Mouse (Mus musculus) embryonic facial prominence, embryonic 13.5 days (tissue): ENCODE data around the gene F9. TPM values are rescaled to one million over a fixed set of nuclear protein-coding genes. Genes with fewer than 3 reads are reported as not detected.
"Not testable (repeated sequence)": the region's sequence is repeated elsewhere in the genome, so short reads cannot be mapped to it uniquely, and the experiment has no call there.

Experiments used
- ATAC-seq: fragments of 200-750 bp; cut with Nextera tagmentation; 2 replicates; pipeline ENCODE4 v1.8.0; 2017; ENCODE audit warnings: low read depth; ENCODE audit not compliant: insufficient number of reproducible peaks, insufficient read depth, low FRiP score, low TSS enrichment
- H3K27ac ChIP-seq: fragments of 300-500 bp; sonication (generic); 2 replicates; pipeline ENCODE4 v1.5.1; 2015; ENCODE audit warnings: moderate library complexity, mild to moderate bottlenecking, inconsistent platforms
- H3K27me3 ChIP-seq: fragments of 300-500 bp; sonication (generic); 2 replicates; pipeline ENCODE4 v1.6.1; 2015; ENCODE audit warnings: mild to moderate bottlenecking, inconsistent platforms
- H3K36me3 ChIP-seq: fragments of 300-500 bp; sonication (generic); 2 replicates; pipeline ENCODE4 v1.6.1; 2015; ENCODE audit warnings: mild to moderate bottlenecking, inconsistent platforms
- H3K4me1 ChIP-seq: fragments of 300-500 bp; sonication (generic); 2 replicates; pipeline ENCODE4 v1.6.1; 2015; ENCODE audit warnings: inconsistent platforms
- H3K4me2 ChIP-seq: fragments of 300-500 bp; sonication (generic); 2 replicates; pipeline ENCODE4 v1.6.1; 2015; ENCODE audit warnings: moderate library complexity, mild to moderate bottlenecking, inconsistent platforms
- H3K4me3 ChIP-seq: fragments of 300-500 bp; sonication (generic); 2 replicates; pipeline ENCODE4 v1.5.1; 2015; ENCODE audit warnings: mild to moderate bottlenecking, inconsistent platforms
- H3K9ac ChIP-seq: fragments of 300-500 bp; sonication (generic); 2 replicates; pipeline ENCODE4 v1.6.1; 2015; ENCODE audit warnings: mild to moderate bottlenecking, inconsistent platforms
- H3K9me3 ChIP-seq: fragments of 300-500 bp; sonication (generic); 2 replicates; pipeline ENCODE4 v1.6.1; 2016; ENCODE audit warnings: inconsistent platforms
- WGBS: fragments of 180-500 bp; shearing (Covaris S2); methylation state at CpG from one replicate; pipeline ENCODE4 v1.1.7; 2015; ENCODE audit warnings: mixed read lengths; 5-methylcytosine and 5-hydroxymethylcytosine counted together
- polyA plus RNA-seq: library from polyadenylated mRNA; unstranded; fragments of >200 nt; fragmentation: Nextera tagmentation; extraction: Ambion mirVana; gene quantifications from 2 replicates; pipeline ENCODE4 v1.2.1, GENCODE M21; 2015

Gene F9
- not detected in 2 replicates for polyA plus RNA-seq

DNA sequence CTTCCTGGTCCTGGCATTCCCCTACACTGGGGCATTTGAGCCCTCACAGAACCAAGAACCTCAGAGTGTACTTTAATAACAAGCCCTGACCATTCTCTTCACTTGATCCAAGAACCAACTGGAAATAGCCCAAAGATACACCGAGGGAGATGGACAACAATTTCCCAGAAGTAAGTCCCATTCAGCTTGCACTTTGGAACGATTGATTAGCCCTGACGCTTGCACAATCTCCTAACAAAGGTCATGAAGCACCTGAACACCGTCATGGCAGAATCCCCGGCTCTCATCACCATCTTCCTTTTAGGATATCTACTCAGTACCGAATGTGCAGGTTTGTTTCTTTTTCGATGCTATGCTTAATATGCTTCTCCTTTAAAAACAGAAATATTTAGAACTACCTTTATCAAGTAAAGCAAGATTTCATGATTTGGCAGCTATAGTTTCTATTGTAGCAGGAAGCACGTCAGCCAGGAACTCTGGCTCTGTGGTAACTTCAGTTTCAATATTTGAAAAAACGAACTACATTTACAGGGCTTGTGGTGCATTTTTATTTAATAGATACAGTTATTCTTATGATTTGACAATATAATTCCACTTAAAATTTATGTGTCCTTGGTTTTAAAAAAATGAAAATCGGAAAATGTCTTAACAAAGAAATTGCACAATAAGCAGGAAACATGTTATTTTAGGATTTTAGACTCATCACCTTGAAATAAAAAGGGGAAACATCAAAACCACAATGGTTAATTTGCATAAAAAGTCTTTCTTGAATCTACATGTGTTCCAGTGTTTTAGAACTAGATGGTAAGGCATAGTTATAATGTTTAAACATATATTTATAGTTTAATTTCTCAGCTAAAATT is at the start of gene F9:
Gene F9, plus strand, starts transcription at position 244 of the 863 bp plus-strand sequence.
- Histone ChIP-seq H3K9me3 (no peaks in the 10 kb centered on the region), H3K27ac (no peak within 1 kb of the TSS), H3K9ac (no peak within 1 kb of the TSS), H3K4me2 (no peak within 1 kb of the TSS), H3K4me1 (no peaks in the 10 kb centered on the region), H3K4me3 (no peak within 1 kb of the TSS), H3K36me3 (no peaks in the 10 kb centered on the region), H3K27me3 (no peaks in the 10 kb centered on the region)
- 85% methylated on average over 10 of the region's 10 CpGs for WGBS
- ATAC-seq = no peak

DNA sequence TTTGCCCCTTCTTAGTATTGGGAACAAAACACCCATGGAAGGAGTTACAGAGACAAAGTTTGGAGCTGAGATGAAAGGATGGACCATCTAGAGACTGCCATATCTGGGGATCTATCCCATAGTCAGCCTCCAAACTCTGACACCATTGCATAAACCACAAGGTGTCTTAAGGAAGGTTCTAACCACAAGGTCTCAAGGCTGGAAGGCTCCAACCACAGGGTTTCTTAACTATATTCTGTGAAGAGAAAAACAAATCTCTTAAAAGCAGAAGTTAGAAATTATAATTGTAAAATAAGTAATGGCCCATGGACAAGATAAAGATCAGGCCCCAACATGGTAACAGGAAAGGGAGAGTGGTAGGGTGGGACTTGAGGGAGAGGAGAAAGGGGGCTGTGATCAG is 29.5 kb upstream of the F9 start:
- H3K36me3 ChIP-seq, H3K4me2 ChIP-seq, H3K4me1 ChIP-seq, ATAC-seq, H3K9me3 ChIP-seq, H3K4me3 ChIP-seq, H3K9ac ChIP-seq, H3K27ac ChIP-seq, H3K27me3 ChIP-seq: not testable (repeated sequence)

DNA sequence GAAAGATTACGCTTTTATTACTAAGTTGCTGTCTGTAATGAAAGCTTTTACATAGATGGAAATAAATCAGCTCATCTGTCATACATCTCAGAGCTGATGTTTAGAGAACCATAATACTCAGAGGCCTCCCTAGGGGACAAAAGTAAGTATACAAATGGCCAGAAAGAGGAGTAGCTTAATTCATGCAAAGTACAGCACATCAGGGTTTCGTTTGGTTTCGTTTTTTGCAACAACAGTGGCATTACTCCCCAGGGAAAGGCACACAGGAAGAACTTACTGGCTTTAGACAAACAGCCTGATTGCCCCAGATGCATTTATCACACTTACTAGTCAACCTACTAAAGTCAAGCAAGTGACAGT is 800 bp downstream of the F9 start:
- Histone ChIP-seq H3K4me1 (no peaks in the 10 kb centered on the region), H3K36me3 (no peaks in the 10 kb centered on the region), H3K27ac (no peak overlapping the region), H3K27me3 (no peaks in the 10 kb centered on the region), H3K4me2 (no peak overlapping the region), H3K4me3 (no peak overlapping the region), H3K9me3 (no peaks in the 10 kb centered on the region), H3K9ac (no peak overlapping the region)
- 60% methylated on average over 3 of the region's 3 CpGs for WGBS
- no peak for ATAC-seq

DNA sequence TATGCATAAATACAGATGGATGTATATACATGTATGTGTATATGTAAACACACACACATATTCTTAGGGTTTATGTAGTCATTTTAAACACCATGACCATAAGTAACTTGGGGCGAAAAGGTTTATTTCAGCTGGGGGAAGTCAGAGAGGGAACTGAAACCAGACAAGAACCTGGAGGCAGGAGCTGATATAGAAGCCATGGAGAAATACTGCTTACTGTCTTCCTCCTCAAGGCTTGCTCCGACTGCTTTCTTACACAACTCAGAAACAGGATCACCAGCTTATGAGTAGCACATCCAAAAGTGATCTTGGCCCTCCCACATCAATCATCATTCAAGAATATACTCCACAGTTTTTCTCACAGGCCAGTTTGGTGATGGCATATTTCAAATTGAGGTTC is 2.2 kb downstream of the F9 start:
- no peak for ATAC-seq
- Histone ChIP-seq H3K4me2 (no peak overlapping the region), H3K27me3 (no peaks in the 10 kb centered on the region), H3K4me3 (no peak overlapping the region), H3K9me3 (no peaks in the 10 kb centered on the region), H3K36me3 (no peaks in the 10 kb centered on the region), H3K27ac (no peak overlapping the region), H3K9ac (no peak overlapping the region), H3K4me1 (no peaks in the 10 kb centered on the region)
- WGBS = 87% methylated on average over 2 of the region's 2 CpGs

DNA sequence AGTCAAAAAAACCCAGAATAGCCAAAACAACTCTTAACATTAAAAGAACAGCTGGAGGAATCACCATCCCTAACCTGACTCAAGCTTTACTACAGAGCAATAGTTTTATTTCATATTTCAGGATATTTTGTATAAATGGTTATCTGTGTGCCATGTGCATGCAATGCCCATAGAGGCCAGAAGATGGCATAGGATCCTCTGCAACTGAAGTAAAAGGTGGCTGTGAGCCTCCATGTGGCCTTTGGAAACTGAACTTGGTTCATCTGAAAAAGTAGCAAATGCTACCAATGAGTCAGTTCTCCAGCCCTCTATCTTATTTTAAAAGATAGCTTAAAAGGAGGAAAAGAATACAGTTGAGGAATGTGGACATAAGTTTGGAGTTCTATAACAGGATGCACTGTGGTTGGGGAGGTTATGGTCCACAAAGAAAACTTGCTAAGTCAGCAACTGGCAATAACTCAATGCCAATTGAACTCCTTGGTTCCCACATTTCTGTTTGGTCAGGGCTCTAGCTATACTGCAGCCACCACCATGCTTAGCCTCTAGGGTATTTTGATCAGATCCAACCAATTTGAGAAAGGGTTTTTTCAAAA is 13.9 kb downstream of the F9 start:
- Histone ChIP-seq H3K9me3 (no peaks in the 10 kb centered on the region), H3K27ac (no peak overlapping the region), H3K27me3 (no peaks in the 10 kb centered on the region), H3K4me2 (no peak overlapping the region), H3K9ac (no peak overlapping the region), H3K36me3 (no peaks in the 10 kb centered on the region), H3K4me1 (no peaks in the 10 kb centered on the region), H3K4me3 (no peak overlapping the region)
- ATAC-seq = no peak

DNA sequence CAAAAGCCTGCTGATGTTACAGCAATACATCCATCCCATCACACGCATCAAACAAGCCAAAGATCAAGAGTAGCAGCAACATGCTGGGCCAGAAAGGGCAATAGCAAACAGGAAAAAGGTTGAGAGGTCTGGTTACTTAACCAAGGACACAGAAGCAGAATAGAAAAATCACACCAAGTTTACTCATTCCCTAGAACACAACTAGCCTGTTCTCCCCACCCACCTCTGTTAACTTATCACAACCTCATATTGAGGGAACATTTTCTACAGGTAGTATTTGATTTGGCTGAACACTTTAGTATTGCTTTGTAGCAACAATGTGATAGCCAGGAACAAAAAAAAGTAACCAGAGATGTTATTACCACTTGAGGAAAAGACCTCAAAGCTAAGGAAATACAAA is 15.3 kb downstream of the F9 start:
- no peak for ATAC-seq
- Histone ChIP-seq H3K27me3 (no peaks in the 10 kb centered on the region), H3K9ac (no peak overlapping the region), H3K9me3 (no peaks in the 10 kb centered on the region), H3K4me3 (no peak overlapping the region), H3K4me1 (no peaks in the 10 kb centered on the region), H3K36me3 (no peaks in the 10 kb centered on the region), H3K4me2 (no peak overlapping the region), H3K27ac (no peak overlapping the region)
- 83% methylated on average over 1 of the region's 1 CpGs for WGBS

DNA sequence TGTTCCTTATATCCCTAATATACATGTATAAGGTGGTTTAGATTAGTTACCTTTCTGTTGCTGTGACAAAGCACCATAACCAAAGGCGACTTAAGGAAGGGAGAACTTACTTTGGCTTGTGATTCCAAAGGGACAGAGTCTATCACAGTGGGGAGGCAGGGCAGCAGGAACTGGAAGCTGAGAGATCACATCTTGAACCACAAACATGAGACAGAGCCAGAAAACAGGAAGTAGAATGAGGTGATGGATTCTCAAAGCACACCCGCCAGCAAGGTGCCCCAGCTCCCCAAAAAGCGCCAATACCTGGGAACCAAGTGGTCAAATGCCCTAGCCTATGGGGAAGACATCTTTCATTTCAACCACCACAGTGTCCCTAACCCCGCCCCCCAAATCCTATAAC is 21.7 kb downstream of the F9 start:
- H3K36me3 ChIP-seq = no peaks in the 10 kb centered on the region
- 79% methylated on average over 4 of the region's 4 CpGs for WGBS
- H3K9ac ChIP-seq = no peak overlapping the region
- no peak overlapping the region for H3K27ac ChIP-seq
- H3K27me3 ChIP-seq = no peaks in the 10 kb centered on the region
- no peak overlapping the region for H3K4me2 ChIP-seq
- H3K9me3 ChIP-seq = no peaks in the 10 kb centered on the region
- no peak overlapping the region for H3K4me3 ChIP-seq
- H3K4me1 ChIP-seq = no peaks in the 10 kb centered on the region
- no peak for ATAC-seq

DNA sequence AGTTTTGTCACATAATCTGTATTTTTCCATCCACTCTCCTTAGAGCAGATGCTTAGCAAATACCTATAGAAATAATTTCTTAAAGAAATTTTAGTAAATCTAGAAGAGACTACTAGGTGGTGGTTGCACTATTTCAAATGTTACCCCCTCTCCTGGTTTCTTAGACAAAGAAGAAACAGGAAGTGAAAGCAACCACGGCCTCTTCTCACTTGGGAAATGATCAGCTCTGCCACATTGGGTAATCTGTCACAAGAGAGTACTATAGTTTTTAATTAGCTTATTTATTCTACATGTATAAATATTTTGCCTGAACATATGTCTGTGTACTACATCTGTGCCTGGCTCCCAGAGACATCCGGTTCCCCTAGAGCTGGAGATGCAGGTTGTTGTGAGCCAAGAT is 22.3 kb downstream of the F9 start:
- 85% methylated on average over 2 of the region's 2 CpGs for WGBS
- H3K36me3 ChIP-seq = no peaks in the 10 kb centered on the region
- no peak overlapping the region for H3K27ac ChIP-seq
- H3K4me1 ChIP-seq = no peaks in the 10 kb centered on the region
- no peak for ATAC-seq
- H3K9me3 ChIP-seq = no peaks in the 10 kb centered on the region
- no peak overlapping the region for H3K9ac ChIP-seq
- no peak overlapping the region for H3K4me2 ChIP-seq
- H3K4me3 ChIP-seq = no peak overlapping the region
- no peaks in the 10 kb centered on the region for H3K27me3 ChIP-seq

DNA sequence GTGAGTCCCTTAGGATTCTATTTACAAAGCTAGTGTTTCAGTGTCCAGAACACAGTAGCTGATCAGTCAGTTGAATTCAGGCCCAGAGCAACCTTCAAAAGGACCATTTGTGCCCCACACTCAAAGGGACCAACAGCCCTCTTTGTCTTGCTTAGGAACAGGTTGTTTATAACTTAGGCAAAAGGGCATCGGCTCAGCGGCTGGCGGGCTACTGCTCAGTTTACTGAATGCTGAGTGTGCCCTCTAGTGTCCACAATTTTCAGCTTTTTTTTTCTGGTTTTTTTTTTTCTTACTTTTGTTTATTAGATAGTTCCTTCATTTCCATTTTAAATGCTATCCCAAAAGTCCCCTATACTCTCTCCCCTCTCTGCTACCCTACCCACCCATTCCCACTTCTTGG is 27.4 kb downstream of the F9 start:
- no peaks in the 10 kb centered on the region for H3K9me3 ChIP-seq
- H3K9ac ChIP-seq = no peak overlapping the region
- no peak overlapping the region for H3K27ac ChIP-seq
- ATAC-seq = no peak
- H3K4me1 ChIP-seq = no peaks in the 10 kb centered on the region
- no peaks in the 10 kb centered on the region for H3K36me3 ChIP-seq
- no peak overlapping the region for H3K4me2 ChIP-seq
- H3K27me3 ChIP-seq = no peaks in the 10 kb centered on the region; the same call in 1 of the 2 replicates
- 11% methylated on average over 3 of the region's 3 CpGs for WGBS
- no peak overlapping the region for H3K4me3 ChIP-seq

DNA sequence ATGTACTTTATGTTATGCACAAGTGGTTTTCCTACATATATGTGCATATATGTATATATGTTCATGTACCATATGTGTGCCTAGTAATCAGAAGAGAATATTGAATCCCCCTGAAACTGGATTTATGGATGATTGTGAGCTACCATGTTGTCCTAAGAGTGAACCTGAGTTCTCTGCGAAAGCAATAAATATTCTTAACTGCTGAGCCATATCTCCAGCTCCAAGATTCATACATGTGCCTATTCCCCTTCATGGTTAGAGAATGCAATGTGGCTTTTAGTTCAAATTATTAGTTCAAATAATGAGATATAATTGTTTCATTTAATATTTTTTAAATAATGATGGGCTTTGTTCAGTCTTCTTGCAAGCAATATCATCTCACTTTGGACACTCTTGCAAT is 55.5 kb downstream of the F9 start:
- no peak for ATAC-seq
- Histone ChIP-seq H3K4me2 (no peak overlapping the region), H3K4me1 (no peaks in the 10 kb centered on the region), H3K36me3 (no peaks in the 10 kb centered on the region), H3K27me3 (no peaks in the 10 kb centered on the region), H3K27ac (no peak overlapping the region), H3K9me3 (no peaks in the 10 kb centered on the region), H3K4me3 (no peak overlapping the region), H3K9ac (no peak overlapping the region)
- WGBS = 89% methylated on average over 1 of the region's 1 CpGs

DNA sequence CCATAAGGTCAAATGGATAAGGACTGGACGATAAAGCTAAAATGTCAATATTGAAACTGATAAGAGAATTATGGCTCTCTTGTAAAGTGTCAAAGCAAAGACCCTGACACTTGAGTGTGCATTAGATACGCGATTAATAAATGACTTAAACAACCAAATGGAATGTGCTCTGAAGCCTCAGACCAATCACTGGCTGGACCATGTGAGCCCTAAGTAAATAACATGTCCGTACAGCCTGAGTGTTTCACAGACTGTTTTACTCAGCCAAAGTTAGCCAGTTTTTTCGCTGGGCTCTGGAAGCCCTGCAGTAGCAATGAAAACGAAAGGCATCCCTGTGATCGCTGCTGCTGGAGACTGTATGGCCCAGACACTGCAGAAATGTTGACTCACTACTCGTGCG is 55.9 kb downstream of the F9 start:
- no peak for ATAC-seq
- no peaks in the 10 kb centered on the region for H3K4me1 ChIP-seq
- H3K27ac ChIP-seq = no peak overlapping the region
- WGBS = 92% methylated on average over 9 of the region's 9 CpGs
- H3K4me2 ChIP-seq = no peak overlapping the region
- no peak overlapping the region for H3K9ac ChIP-seq
- no peak overlapping the region for H3K4me3 ChIP-seq
- H3K36me3 ChIP-seq = no peaks in the 10 kb centered on the region
- H3K9me3 ChIP-seq = no peaks in the 10 kb centered on the region
- no peaks in the 10 kb centered on the region for H3K27me3 ChIP-seq

DNA sequence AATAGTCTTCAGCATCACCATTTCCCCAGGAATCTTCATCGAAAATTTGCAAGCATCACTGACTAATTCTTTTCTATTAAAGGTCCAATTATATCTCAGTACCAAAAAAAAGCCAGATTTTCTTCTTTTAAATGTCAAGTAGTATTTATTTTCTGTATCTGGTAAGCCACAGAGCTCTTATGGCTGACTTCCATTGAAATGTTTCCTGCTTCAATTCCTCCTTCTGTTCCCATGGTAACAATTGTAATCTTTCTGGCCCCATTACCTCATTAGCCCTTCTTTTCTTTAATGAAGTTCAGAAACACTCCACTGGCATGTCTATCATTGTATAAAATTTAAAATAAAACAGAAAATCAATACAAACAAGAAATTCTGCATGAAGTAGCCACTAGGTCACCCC is 76.1 kb downstream of the F9 start:
- ATAC-seq = no peak
- 85% methylated on average over 1 of the region's 1 CpGs for WGBS

More for the DNA sequence above, 76.1 kb downstream of the F9 start:
- no peak overlapping the region for H3K4me2 ChIP-seq
- H3K27me3 ChIP-seq = no peaks in the 10 kb centered on the region
- H3K9ac ChIP-seq = no peak overlapping the region
- no peak overlapping the region for H3K27ac ChIP-seq
- H3K9me3 ChIP-seq = no peaks in the 10 kb centered on the region
- no peaks in the 10 kb centered on the region for H3K36me3 ChIP-seq
- H3K4me1 ChIP-seq = no peaks in the 10 kb centered on the region
- no peak overlapping the region for H3K4me3 ChIP-seq
